Mouse (Mus musculus) gastrocnemius, adult 18-20 months (tissue): Measurements from ENCODE around the gene Bcl7c. TPM values are rescaled to one million over a fixed set of nuclear protein-coding genes. Genes with fewer than 3 reads are reported as not detected.
A peak's percentile ranks its signal among the peaks of the same experiment; 100 is the strongest.

Source experiments
- DNase-seq: peaks from one replicate; pipeline ENCODE4 v3.0.0; 2021; ENCODE audit warnings: low spot score
- total RNA-seq, 2 experiments: library from RNA; stranded (reverse); gene quantifications; 2 replicates each; pipeline ENCODE4 v1.2.3; 2021

Bcl7c gene
- total RNA-seq, 2 experiments from 2014 or later = 26.2 to 37.9 TPM

- no peak for DNase-seq
Observed at GRCm38 (mm10) chr7:127686740-127687449, 21.8 kb downstream of the Bcl7c start.

- peak; percentile 72 for DNase-seq
Observed at GRCm38 (mm10) chr7:127685304-127686018, 23.3 kb downstream of the Bcl7c start.

- DNase-seq = no peak
Observed at GRCm38 (mm10) chr7:127681888-127682553, 26.7 kb downstream of the Bcl7c start.

GRCm38 (mm10) chr7:127680541-127680940, 28.2 kb downstream of the Bcl7c start:
- no peak for DNase-seq

- no peak for DNase-seq
Observed at GRCm38 (mm10) chr7:127678811-127679210, 29.9 kb downstream of the Bcl7c start.

- DNase-seq = no peak
Observed at GRCm38 (mm10) chr7:127677609-127678008, 31.1 kb downstream of the Bcl7c start.

- peak; percentile 39 for DNase-seq
Observed at GRCm38 (mm10) chr7:127677077-127677476, 31.7 kb downstream of the Bcl7c start.

GRCm38 (mm10) chr7:127675391-127675811, 33.3 kb downstream of the Bcl7c start:
- DNase-seq = no peak

GRCm38 (mm10) chr7:127674977-127675376, 33.8 kb downstream of the Bcl7c start:
- DNase-seq = peak; percentile 88

GRCm38 (mm10) chr7:127672776-127673175, 36.0 kb downstream of the Bcl7c start:
- DNase-seq = no peak

GRCm38 (mm10) chr7:127671880-127672774, 36.6 kb downstream of the Bcl7c start:
- no peak for DNase-seq

GRCm38 (mm10) chr7:127667171-127667570, 41.6 kb downstream of the Bcl7c start:
- no peak for DNase-seq

- DNase-seq = no peak
Observed at GRCm38 (mm10) chr7:127666679-127667078, 42.1 kb downstream of the Bcl7c start.

- DNase-seq = no peak
Observed at GRCm38 (mm10) chr7:127666066-127666654, 42.6 kb downstream of the Bcl7c start.

GRCm38 (mm10) chr7:127662926-127663325, 45.8 kb downstream of the Bcl7c start:
- no peak for DNase-seq

GRCm38 (mm10) chr7:127661833-127662232, 46.9 kb downstream of the Bcl7c start:
- DNase-seq = no peak

- DNase-seq = no peak
Observed at GRCm38 (mm10) chr7:127660882-127661281, 47.9 kb downstream of the Bcl7c start.

- peak; percentile 38 for DNase-seq
Observed at GRCm38 (mm10) chr7:127656946-127657345, 51.8 kb downstream of the Bcl7c start.

- DNase-seq = no peak
Observed at GRCm38 (mm10) chr7:127654318-127654717, 54.4 kb downstream of the Bcl7c start.

- DNase-seq = no peak
Observed at GRCm38 (mm10) chr7:127652050-127652449, 56.7 kb downstream of the Bcl7c start.

- no peak for DNase-seq
Observed at GRCm38 (mm10) chr7:127651624-127652023, 57.1 kb downstream of the Bcl7c start.
